Mouse (Mus musculus): ENCODE results near the gene Rpl38. TPM values are rescaled to one million over a fixed set of nuclear protein-coding genes. Genes with fewer than 3 reads are reported as not detected.

Rpl38 gene
- polyA plus RNA-seq, 1 experiment from 2014 or later: 1,275 TPM

DNA sequence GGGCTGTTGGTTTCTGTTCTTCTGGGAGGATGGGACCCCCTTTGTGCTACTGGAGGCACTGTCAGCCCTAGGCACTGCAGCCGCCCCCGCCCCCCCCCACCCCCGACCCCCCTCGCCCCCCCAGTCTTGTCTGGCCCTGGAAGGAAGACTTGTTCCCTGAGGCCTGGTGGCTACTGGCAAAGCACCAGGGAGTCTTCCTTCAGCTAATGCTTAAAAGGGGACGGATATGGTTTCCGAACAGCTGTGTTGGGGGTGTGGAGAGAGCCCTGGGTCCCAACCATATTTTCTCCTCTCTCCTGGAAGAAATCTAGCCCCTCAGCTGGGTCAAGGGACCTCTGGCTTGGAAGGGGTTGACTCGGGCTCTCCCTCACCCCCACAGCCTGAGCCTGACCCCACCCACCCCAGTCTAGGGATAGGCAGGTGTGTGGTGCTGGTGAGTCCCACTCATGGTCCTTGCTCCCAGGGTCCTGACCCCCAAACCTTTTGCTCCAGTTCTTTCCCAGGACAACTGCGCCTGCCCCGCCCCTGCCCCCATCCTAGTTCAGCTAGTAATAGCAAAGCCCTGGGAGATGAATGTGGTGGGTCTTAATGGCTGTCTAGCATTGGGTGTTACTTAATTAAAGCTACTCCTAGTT lies 8.7 kb downstream of the Rpl38 start:
- H3K4me1 ChIP-seq (replicated peaks; ENCODE audit: control insufficient read depth, insufficient read depth, low read length): peaks cover 13% of the 10 kb centered on the region; the same call in 1 of the 2 replicates
- H3K9me3 ChIP-seq (ENCODE audit: control insufficient read depth, low read length): no peaks in the 10 kb centered on the region
- H3K4me3 ChIP-seq (ENCODE audit: low read depth, low read length): no peak overlapping the region
- peaks cover 18% of the 10 kb centered on the region for H3K36me3 ChIP-seq (ENCODE audit: control insufficient read depth, insufficient read depth, low read length)
- no peak for ATAC-seq (replicated peaks; ENCODE audit: low FRiP score, low TSS enrichment, low read depth)
- WGBS: 57% methylated on average over 9 of the region's 9 CpGs
- H3K27ac ChIP-seq (ENCODE audit: low read depth): no peak overlapping the region
- peaks cover 4% of the 10 kb centered on the region; the same call in 1 of the 2 replicates for H3K27me3 ChIP-seq (replicated peaks; ENCODE audit: control insufficient read depth, insufficient read depth, low read length)
- H3K9ac ChIP-seq (ENCODE audit: low read length): no peak overlapping the region
- DNase-seq (ENCODE audit: low spot score): no peak
- peak overlapping the region; percentile 99 for H3K4me2 ChIP-seq (ENCODE audit: low read length)

DNA sequence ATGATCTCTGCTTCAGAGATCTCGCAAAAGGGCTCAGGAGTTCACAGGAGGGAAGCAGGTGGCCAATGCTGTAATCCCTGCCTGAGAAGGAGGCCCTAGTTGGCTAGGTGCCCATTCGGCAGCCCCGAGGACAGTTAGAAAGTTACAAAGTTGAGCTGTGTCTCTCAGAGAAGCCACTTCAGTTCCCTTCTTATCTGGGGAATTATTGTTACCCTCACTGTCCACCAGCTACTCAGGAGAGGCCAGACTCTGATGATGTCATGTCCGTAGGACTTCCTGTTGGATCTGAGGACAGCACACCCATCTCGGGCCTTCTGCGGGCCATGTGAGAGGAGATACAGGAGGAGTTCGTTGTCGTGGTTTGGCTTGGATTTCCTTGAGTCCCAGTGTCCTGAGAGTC lies 11.3 kb downstream of the Rpl38 start:
- H3K36me3 ChIP-seq (ENCODE audit: control insufficient read depth, insufficient read depth, low read length): no peaks in the 10 kb centered on the region
- H3K9me3 ChIP-seq (ENCODE audit: control insufficient read depth, low read length): no peaks in the 10 kb centered on the region
- WGBS: 59% methylated on average over 8 of the region's 8 CpGs
- H3K4me1 ChIP-seq (replicated peaks; ENCODE audit: control insufficient read depth, insufficient read depth, low read length): peaks cover 13% of the 10 kb centered on the region
- ATAC-seq (replicated peaks; ENCODE audit: low FRiP score, low TSS enrichment, low read depth) (no peak), DNase-seq (ENCODE audit: low spot score) (no peak)
- H3K4me3 ChIP-seq (ENCODE audit: low read depth, low read length): no peak overlapping the region
- H3K9ac ChIP-seq (ENCODE audit: low read length): no peak overlapping the region
- peaks cover 4% of the 10 kb centered on the region; the same call in 1 of the 2 replicates for H3K27me3 ChIP-seq (replicated peaks; ENCODE audit: control insufficient read depth, insufficient read depth, low read length)
- H3K4me2 ChIP-seq (ENCODE audit: low read length): no peak overlapping the region
- no peak overlapping the region for H3K27ac ChIP-seq (ENCODE audit: low read depth)

DNA sequence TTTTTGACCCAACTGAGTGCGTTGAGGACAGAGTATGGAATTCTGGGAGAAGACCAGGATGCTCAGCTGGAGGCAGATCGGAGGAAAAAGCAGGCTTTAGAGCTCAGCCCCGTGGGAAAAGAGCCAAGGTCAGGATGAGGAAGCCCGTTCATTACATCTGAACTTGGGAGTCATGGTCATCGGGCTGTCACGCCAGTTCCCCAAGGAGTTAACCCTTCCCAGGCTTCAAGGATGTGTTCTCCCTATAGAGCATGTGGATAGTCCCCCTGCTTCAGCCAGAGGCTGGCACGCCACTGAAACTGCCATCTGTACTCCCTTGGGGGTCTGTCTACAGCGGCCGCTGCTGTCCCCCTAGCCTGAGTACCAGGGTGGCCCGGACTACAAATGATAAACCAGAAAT lies 12.0 kb downstream of the Rpl38 start:
- DNase-seq (ENCODE audit: low spot score): no peak
- Histone ChIP-seq H3K9me3 (ENCODE audit: control insufficient read depth, low read length) (no peaks in the 10 kb centered on the region), H3K4me3 (ENCODE audit: low read depth, low read length) (no peak overlapping the region), H3K4me2 (ENCODE audit: low read length) (no peak overlapping the region), H3K27me3 (replicated peaks; ENCODE audit: control insufficient read depth, insufficient read depth, low read length) (peaks cover 4% of the 10 kb centered on the region; the same call in 1 of the 2 replicates), H3K27ac (ENCODE audit: low read depth) (no peak overlapping the region), H3K4me1 (replicated peaks; ENCODE audit: control insufficient read depth, insufficient read depth, low read length) (peaks cover 15% of the 10 kb centered on the region), H3K9ac (ENCODE audit: low read length) (no peak overlapping the region), H3K36me3 (ENCODE audit: control insufficient read depth, insufficient read depth, low read length) (no peaks in the 10 kb centered on the region)
- 60% methylated on average over 10 of the region's 10 CpGs for WGBS
- no peak for ATAC-seq (replicated peaks; ENCODE audit: low FRiP score, low TSS enrichment, low read depth)

- H3K9me3 ChIP-seq (ENCODE audit: control insufficient read depth, low read length): no peaks in the 10 kb centered on the region
Observed at GRCm38 (mm10) chr11:114681054-114681453, 12.7 kb downstream of the Rpl38 start.

GRCm38 (mm10) chr11:114682321-114682900 lies 14.1 kb downstream of the Rpl38 start:
- WGBS: 90% methylated on average over 13 of the region's 13 CpGs
- H3K4me3 ChIP-seq (ENCODE audit: low read depth, low read length): no peak overlapping the region
- H3K27me3 ChIP-seq (replicated peaks; ENCODE audit: control insufficient read depth, insufficient read depth, low read length): no peaks in the 10 kb centered on the region; the same call in 1 of the 2 replicates
- ATAC-seq (replicated peaks; ENCODE audit: low FRiP score, low TSS enrichment, low read depth): no peak
- no peaks in the 10 kb centered on the region for H3K36me3 ChIP-seq (ENCODE audit: control insufficient read depth, insufficient read depth, low read length)
- H3K4me2 ChIP-seq (ENCODE audit: low read length): no peak overlapping the region
- no peaks in the 10 kb centered on the region for H3K9me3 ChIP-seq (ENCODE audit: control insufficient read depth, low read length)
- no peak overlapping the region for H3K27ac ChIP-seq (ENCODE audit: low read depth)
- peaks cover 10% of the 10 kb centered on the region for H3K4me1 ChIP-seq (replicated peaks; ENCODE audit: control insufficient read depth, insufficient read depth, low read length)
- no peak overlapping the region for H3K9ac ChIP-seq (ENCODE audit: low read length)
- no peak for DNase-seq (ENCODE audit: low spot score)

More at GRCm38 (mm10) chr11:114681054-114681453, 12.7 kb downstream of the Rpl38 start:
- H3K4me3 ChIP-seq (ENCODE audit: low read depth, low read length): no peak overlapping the region
- WGBS: 52% methylated on average over 5 of the region's 5 CpGs
- ATAC-seq (replicated peaks; ENCODE audit: low FRiP score, low TSS enrichment, low read depth) (no peak), DNase-seq (ENCODE audit: low spot score) (no peak)
- H3K27me3 ChIP-seq (replicated peaks; ENCODE audit: control insufficient read depth, insufficient read depth, low read length): peaks cover 4% of the 10 kb centered on the region; the same call in 1 of the 2 replicates
- peaks cover 15% of the 10 kb centered on the region for H3K4me1 ChIP-seq (replicated peaks; ENCODE audit: control insufficient read depth, insufficient read depth, low read length)
- no peak overlapping the region for H3K9ac ChIP-seq (ENCODE audit: low read length)
- H3K27ac ChIP-seq (ENCODE audit: low read depth): no peak overlapping the region
- H3K36me3 ChIP-seq (ENCODE audit: control insufficient read depth, insufficient read depth, low read length): no peaks in the 10 kb centered on the region
- no peak overlapping the region for H3K4me2 ChIP-seq (ENCODE audit: low read length)

DNA sequence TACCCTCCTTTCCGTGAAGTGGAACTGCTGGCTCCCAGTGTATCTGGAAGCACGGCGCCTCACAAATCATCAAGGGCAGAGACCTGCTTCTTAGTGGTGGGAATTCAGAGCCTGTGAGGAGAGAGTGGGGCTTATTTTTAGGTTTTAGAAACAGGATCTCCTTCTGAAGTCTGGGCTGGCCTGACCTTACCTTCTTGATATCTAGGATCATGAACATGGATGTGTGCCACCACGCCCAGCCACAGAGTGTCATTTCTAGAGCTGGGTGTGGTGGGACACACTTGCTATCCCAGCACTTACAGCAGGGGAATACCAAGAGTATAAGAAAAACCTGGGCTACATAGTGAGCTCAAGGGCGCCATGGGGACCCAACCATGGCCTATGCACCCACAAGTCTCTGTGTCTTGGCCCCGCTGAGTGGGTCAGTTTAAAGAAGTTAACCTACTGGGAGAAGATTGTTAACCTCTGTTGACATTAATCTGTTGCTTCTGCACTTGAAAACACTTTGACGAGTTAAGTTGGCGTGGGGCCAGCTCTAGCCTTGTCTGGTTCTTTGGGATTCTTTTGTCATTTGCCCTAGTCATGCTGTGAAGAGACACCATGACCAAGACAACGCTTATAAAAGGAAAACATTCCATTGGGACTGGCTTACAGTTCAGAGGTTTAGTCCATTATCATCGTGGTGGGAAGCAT lies 14.9 kb downstream of the Rpl38 start:
- H3K9me3 ChIP-seq (ENCODE audit: control insufficient read depth, low read length): no peaks in the 10 kb centered on the region
- H3K4me3 ChIP-seq (ENCODE audit: low read depth, low read length): no peak overlapping the region
- no peak overlapping the region for H3K27ac ChIP-seq (ENCODE audit: low read depth)
- H3K9ac ChIP-seq (ENCODE audit: low read length): no peak overlapping the region
- no peaks in the 10 kb centered on the region for H3K27me3 ChIP-seq (replicated peaks; ENCODE audit: control insufficient read depth, insufficient read depth, low read length)
- peaks cover 16% of the 10 kb centered on the region for H3K4me1 ChIP-seq (replicated peaks; ENCODE audit: control insufficient read depth, insufficient read depth, low read length)
- no peaks in the 10 kb centered on the region for H3K36me3 ChIP-seq (ENCODE audit: control insufficient read depth, insufficient read depth, low read length)
- WGBS: 86% methylated on average over 10 of the region's 10 CpGs
- H3K4me2 ChIP-seq (ENCODE audit: low read length): no peak overlapping the region
- DNase-seq (ENCODE audit: low spot score) (no peak), ATAC-seq (replicated peaks; ENCODE audit: low FRiP score, low TSS enrichment, low read depth) (no peak)

GRCm38 (mm10) chr11:114683722-114684621 lies 15.6 kb downstream of the Rpl38 start:
- H3K4me3 ChIP-seq (ENCODE audit: low read depth, low read length): no peak overlapping the region
- H3K36me3 ChIP-seq (ENCODE audit: control insufficient read depth, insufficient read depth, low read length): no peaks in the 10 kb centered on the region
- H3K27me3 ChIP-seq (replicated peaks; ENCODE audit: control insufficient read depth, insufficient read depth, low read length): no peaks in the 10 kb centered on the region
- ATAC-seq (replicated peaks; ENCODE audit: low FRiP score, low TSS enrichment, low read depth) (no peak), DNase-seq (ENCODE audit: low spot score) (no peak)
- no peaks in the 10 kb centered on the region for H3K9me3 ChIP-seq (ENCODE audit: control insufficient read depth, low read length)
- 71% methylated on average over 19 of the region's 20 CpGs for WGBS
- H3K27ac ChIP-seq (ENCODE audit: low read depth): no peak overlapping the region
- H3K4me1 ChIP-seq (replicated peaks; ENCODE audit: control insufficient read depth, insufficient read depth, low read length): peaks cover 16% of the 10 kb centered on the region
- no peak overlapping the region for H3K4me2 ChIP-seq (ENCODE audit: low read length)
- H3K9ac ChIP-seq (ENCODE audit: low read length): no peak overlapping the region

- Histone ChIP-seq H3K9ac (ENCODE audit: low read length) (no peak overlapping the region), H3K36me3 (ENCODE audit: control insufficient read depth, insufficient read depth, low read length) (no peaks in the 10 kb centered on the region), H3K27ac (ENCODE audit: low read depth) (no peak overlapping the region), H3K9me3 (ENCODE audit: control insufficient read depth, low read length) (no peaks in the 10 kb centered on the region), H3K4me2 (ENCODE audit: low read length) (no peak overlapping the region), H3K27me3 (replicated peaks; ENCODE audit: control insufficient read depth, insufficient read depth, low read length) (no peaks in the 10 kb centered on the region), H3K4me1 (replicated peaks; ENCODE audit: control insufficient read depth, insufficient read depth, low read length) (peaks cover 16% of the 10 kb centered on the region), H3K4me3 (ENCODE audit: low read depth, low read length) (no peak overlapping the region)
- ATAC-seq (replicated peaks; ENCODE audit: low FRiP score, low TSS enrichment, low read depth) (no peak), DNase-seq (ENCODE audit: low spot score) (no peak)
- 65% methylated on average over 14 of the region's 14 CpGs for WGBS
Observed at GRCm38 (mm10) chr11:114684627-114685373, 16.5 kb downstream of the Rpl38 start.

Measured in intestine, embryonic 14.5 days (tissue).